Mouse (Mus musculus) layer of hippocampus, adult 8-10 months (tissue): Measurements from ENCODE around the gene Fkbp14. TPM values are rescaled to one million over a fixed set of nuclear protein-coding genes. Genes with fewer than 3 reads are reported as not detected.
A peak's percentile ranks its signal among the peaks of the same experiment; 100 is the strongest.

Source experiments
- DNase-seq, 2 experiments: peaks; one replicate each; pipeline ENCODE4 v3.0.0; 2022; ENCODE audit warnings: low spot score in 2 of 2
- total RNA-seq, 4 experiments: library from RNA; stranded (reverse); gene quantifications; 2 replicates each; pipeline ENCODE4 v1.2.4; 2022

Fkbp14 gene
- 10 to 100 TPM; 12.3 to 18.3 (median 13.7) TPM for total RNA-seq

DNA sequence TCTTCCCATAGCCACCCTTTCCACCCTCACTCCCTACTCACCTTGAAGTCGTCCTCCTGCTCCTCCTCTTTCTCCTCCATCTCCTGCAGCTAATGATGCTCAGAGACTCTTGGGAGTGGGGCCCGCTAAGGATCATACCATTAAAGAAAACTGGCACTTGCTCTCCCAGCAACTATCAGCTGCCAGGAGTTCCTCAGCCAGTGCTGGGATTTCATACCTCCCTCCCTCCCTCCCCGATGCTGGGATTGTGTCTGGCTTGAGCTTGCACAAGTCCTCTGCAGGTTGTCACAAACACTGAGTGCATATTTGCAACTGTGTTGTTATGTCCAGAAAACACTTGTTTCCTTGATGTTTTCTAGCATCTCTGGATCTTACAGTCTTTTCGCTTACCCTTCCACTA, at the start of gene Fkbp14:
Fkbp14 (minus strand) TSS at position 101 of the 400 bp plus-strand sequence.
- DNase-seq, result no peak

DNA sequence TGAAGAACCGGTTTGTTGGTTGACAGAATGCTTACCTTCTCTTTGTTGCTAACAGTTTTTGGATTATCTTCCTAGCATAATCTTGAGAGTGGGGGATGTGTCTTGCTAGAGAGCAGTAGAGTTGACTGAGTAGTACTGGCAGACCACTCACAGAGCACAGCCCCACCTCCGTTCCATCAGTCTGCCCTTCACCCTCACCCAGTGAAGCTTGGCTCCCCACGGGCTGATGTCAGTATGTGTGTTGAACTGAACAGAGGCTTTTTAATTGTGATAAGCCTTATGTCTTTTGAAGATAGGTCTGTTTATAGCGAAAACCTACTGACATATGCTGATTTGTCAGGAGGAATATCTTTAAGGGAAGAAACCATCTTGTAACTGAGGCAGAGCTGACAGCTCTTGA, 46.1 kb upstream of the Fkbp14 start:
- no peak for DNase-seq

DNA sequence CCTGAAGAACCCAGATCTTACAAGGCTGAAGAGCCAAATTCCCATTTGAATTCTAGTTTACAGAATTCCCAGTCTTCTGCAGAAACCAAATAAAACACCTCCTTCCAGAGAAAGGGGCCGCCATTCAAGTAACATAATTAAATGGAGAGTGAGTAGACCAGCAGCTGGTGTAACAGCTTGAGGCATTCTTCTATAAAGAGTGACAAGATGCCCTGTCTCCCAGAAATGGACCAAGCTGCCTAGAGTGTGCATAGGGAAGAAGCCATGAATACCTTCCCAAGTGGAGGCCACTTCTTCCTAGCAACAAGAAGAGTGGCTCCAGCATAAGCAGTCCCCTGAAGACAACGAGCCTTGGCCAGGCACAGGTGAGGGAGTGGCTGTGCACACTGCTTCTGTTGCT, 44.8 kb upstream of the Fkbp14 start:
- peak in 1 of 2 experiments; percentile 20 for DNase-seq

DNA sequence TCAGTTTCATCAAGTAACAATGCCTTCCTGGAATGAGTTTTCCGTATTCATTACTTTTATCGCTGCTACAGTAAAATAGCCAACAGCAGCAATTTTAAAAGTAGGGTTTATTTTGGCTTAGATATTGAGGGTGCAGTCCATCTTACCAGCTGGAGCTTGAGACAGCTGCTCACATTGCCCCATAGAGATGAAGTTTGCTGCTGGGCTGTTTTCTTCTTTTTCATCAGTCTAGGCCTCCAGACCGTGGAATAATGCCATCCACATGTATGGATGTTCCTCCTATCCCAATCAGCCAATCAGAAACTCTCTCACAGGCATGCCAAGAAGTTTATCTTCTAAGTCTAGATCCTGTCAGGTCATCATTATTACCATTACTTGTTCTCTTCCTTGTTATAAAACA, 42.8 kb upstream of the Fkbp14 start:
- no peak for DNase-seq

DNA sequence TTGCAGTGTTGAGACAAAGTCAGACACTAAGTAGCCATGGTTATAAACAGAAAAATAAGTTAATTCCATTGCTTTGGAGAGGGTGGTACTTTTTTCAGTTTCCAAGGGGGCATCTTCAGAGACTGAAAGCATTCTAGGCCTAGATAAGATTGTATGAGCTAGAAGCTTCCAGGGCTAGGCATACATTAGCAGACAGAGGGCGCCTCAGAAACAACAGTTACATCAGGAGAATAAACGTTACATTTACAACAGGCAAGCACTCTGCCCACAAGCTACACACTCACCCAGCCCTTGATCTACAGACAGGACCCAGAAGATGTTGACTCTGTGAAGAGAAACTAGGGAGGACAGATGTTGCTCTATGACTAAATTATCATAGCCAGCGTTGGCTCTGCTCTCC, 34.4 kb upstream of the Fkbp14 start:
- DNase-seq, result peak in 1 of 2 experiments; percentile 28

DNA sequence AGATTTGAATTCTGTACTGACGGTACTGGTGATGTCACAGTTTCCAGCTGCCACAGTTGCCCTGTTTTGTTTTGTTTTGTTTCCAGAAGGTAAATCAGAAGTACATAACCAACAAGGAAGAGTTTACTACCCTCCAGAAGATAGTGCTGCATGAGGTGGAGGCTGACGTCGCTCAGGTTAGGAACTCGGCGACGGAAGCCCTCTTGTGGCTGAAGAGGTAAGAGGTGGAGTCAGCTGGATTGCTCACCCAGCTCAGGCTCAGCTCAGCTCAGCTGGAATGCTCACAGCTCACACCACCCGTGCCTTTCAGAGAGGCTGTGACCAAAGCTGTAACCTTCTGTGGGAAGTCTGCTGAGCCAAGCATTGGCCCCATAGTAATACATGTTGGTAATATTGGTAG, 32.6 kb upstream of the Fkbp14 start:
- DNase-seq, result no peak

DNA sequence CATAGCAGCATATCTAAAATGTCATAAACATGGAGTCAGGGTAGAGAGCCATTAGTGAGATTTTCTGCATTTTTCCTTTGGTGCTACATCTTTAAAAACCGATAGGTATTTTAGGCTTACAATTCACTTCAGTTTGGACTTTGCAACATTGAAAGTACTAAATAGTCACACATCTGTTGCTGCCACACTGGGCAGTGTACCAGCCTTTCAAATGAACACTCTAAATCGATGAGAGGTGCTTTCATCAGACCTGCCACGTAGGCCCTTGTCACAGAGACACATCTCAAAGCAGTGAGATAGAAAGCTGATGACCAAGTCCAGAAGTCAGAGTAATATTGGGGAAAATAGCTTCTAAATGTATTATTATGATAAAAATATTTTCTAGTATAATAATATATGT, 31.3 kb upstream of the Fkbp14 start:
- no peak for DNase-seq

DNA sequence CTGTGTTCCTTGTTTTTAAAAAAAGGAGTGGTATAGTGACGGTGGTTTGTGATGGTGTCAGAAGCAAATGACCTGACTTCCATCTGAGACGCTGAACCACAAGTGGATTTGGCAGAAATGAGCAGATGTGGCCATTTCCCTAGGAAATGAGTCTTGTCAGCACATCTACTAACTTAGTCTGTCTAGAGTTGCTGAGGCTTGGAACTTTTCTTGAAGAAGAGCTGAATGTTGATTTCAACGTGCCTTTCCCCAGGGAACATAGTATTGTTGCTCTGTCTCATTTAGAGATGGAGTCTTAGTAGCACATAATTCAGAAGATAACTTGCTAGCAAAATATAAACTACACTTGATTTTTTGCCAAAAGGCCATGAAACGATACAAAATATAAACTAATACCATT, 23.2 kb upstream of the Fkbp14 start:
- no peak for DNase-seq

DNA sequence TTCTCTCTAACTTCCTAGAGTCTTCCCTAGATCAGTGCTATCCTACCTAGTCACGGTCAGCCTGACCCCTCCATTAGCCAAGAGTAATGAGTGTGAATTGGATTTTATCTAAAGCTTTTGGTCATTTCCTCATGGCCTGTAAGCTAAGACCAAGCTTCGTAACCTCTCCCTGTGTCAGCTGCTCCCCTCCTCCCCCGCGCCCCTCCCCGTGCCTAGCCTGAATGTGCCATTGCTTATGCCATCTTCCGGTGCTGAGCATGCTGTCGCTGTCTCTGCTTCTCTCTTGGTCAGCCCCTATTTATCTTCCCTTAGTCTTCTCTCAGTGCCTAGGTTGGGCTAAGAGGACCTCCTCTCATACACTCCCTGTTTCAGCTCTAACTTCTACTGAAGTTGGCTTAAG, 22.4 kb upstream of the Fkbp14 start:
- DNase-seq, result no peak

DNA sequence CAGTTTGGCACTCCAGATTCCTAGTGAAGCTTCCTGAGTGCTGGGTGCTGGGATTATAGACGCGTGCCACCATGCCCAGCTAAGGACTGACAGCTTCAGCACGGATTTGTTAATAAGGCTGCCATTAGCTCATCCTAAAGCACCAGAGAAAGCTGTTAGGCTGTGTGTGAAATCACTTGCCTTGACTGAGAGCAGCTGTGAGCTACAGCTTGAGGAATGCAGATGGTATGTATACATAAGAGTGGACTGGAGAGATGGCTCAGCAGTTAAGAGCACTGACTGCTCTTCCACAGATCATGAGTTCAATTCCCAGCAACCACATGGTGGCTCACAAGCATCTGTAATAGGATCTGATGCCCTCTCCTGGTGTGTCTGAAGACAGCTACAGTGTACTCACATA, 20.3 kb upstream of the Fkbp14 start:
- no peak for DNase-seq

DNA sequence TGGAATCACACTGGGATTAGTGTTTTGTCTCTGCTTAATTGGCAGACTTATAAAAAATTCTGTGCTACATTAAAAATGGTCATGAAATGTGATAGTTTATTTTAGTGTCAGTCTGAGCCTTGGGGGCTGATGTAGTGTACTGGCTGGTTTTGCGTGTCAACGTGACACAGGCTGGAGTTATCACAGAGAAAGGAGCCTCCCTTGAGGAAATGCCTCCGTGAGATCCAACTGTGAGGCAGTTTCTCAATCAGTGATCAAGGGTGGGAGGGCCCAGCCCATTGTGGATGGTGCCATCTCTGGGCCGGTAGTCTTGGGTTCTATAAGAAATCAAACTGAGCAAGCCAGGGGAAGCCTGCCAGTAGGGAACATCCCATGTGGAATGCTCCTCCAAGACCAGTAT, 9.1 kb upstream of the Fkbp14 start:
- no peak for DNase-seq

DNA sequence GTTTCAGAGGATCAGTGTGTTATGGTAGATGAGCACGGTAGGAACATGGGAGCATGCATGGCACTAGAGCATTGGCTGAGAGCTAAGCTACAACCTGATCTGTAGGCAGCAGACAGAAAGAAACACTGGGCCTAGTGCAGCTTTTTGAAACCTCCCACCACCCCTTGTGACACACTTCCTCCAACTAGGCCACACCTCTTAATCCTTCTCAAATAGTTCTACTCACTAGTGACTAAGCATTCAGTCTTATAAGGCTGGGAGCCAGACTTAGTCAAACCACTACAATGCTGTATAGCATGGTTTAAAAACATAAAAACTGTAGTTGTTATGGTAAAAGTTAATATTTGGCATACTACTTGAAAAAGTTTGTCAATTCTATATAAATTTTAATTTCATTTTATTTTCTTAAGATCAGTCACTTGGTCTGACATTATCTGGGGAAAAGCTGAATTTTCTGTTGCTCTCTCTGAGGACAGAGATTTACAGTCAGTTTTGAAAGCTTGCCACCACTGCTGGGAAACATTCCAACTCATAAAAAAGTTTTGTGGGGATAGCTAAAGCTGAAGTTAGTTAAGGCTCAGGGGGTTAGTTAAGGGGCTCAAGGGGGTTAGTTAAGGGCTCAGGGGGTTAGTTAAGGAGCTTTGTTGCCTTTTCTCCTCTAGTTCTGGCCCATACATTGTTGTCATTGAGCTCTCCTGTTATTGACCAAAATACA, 7.0 kb upstream of the Fkbp14 start:
- DNase-seq, result no peak

DNA sequence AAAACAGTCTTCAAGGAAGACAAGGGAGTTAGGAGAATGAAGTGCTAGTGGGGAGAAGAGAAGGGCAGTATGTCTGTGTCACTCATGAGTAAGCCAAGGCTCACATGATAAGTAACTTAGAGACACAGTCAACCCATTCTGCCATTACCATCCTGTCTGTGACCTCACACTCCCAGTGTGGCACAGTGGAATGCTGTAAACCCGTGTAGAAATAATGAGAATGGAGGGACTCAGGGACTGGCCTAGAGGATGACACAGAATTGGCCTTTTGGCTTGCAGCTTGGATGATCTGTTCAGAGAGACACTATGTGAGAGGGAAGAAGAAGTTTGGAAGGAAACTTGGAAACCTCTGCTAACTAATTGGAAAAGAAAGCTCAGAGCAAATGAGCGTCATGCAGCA, 5.8 kb upstream of the Fkbp14 start:
- DNase-seq, result no peak

DNA sequence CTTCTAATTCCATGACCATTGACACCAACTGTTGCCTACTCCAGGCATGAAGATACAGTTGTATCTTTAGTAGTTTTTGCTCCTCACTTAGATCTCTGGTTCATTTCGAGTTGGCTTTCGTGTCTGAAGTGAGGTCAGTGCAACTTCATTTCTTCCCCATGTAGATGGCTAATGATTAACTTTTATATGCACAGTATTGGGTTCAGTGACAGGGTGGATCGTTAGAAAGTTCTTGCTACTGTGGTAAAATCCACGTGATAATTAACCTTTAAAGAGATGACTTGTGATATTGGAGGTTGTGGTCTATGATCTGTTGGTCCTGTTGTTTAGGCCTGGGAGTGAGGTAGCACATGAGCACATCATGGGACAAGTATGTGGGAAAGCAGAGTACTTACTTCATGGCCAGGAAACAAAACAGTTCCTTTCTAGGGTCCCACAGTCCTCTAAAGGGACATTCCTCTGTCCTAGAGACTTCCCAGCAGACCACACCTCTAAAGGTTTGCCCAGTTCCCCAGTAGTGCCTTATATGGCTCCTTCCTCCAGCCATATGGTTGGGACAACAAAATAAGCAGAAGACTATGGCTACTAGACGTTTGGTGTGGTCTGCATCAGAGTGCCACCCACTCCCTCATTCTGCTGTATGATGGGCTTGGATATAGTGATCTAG, 3.7 kb upstream of the Fkbp14 start:
- no peak for DNase-seq

DNA sequence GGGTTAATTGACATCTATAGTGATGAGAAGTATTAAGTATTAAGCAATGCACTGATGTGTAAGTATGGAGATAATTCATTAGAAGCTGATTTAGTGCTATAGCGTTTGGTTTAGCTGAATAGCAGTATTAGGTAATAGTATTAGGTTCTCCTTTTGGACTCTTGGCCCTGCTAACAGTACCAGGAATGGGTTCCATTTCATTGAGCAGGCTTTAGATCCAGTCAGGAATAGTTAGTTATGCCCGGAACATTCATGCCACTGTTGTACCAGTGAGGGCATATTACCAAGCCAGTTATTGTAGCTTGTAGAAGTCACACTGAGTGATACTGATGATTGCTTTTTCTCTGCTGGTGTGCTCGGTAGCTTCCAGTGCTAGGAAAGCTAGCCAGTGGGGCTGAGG, 603 bp upstream of the Fkbp14 start:
- DNase-seq, result no peak

DNA sequence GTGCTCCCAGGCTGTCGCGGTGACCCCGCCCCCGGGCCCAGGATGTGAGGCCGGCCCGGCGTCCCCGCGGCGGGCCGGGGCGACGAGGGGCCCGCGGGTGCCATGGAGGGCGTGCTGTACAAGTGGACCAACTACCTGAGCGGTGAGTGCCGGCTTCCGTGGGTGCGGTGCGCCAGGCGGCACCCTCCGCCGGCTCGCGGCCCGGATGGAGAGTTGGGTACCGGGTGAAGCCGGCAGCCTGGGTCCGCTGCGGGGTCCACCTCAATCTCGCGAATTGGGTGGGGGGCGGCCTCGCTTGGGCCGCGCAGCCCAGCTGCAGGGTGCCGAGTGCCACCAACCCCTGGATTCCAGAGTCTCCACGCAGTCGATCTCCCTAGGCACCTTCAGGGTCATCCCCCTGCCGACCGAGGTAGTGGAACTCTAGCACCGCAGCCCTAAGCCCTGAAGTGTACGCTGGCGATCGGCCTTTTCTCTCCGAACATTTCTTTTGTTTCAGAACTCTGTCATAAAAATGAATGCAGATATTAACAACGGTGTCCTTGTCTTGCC, 1.7 kb downstream of the Fkbp14 start:
- no peak for DNase-seq

DNA sequence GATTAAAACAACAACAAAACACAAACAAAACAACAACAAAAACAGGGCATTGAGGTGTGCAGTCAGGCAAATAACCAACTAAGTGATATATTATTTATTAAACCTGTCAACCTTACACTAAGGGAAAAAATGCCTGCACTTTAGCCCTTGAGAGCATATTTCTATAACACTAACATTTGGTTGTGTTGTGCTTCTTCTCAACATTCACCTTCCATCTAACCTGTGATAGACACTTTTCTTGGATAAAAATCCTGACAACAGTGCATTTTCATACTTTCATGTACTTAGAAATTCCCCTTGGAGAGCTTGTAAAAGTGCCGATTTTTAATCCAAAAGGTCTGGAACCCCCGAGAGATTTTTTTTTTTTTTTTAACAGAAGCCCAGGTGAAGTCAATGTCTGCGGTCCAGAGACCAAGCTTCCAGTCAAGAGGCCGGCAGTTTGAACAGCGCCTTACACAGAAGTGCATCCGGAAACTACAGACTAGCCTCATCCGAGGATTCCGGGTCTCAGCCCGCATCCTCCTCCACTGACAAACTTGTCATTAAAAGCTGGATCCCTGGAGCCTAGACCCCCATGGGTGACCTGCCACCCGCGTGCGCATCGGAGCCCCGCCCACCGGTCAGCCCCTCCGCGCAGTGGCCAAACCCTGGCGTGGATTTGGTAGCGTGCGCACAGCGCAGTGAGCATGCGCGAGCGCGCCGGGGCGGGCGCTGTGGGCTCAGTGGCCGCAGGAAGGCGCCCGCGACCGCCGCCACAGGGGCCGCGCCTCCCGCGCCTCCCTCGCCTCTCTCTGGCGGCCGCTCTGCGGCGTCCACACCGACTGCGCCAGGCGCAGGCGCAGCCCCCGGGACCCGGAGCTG, 2.4 kb downstream of the Fkbp14 start, which contains the start of gene Plekha8:
Plekha8 (plus strand) TSS at position 643 of the 861 bp plus-strand sequence.
- peak; percentile 78 to 87 for DNase-seq

DNA sequence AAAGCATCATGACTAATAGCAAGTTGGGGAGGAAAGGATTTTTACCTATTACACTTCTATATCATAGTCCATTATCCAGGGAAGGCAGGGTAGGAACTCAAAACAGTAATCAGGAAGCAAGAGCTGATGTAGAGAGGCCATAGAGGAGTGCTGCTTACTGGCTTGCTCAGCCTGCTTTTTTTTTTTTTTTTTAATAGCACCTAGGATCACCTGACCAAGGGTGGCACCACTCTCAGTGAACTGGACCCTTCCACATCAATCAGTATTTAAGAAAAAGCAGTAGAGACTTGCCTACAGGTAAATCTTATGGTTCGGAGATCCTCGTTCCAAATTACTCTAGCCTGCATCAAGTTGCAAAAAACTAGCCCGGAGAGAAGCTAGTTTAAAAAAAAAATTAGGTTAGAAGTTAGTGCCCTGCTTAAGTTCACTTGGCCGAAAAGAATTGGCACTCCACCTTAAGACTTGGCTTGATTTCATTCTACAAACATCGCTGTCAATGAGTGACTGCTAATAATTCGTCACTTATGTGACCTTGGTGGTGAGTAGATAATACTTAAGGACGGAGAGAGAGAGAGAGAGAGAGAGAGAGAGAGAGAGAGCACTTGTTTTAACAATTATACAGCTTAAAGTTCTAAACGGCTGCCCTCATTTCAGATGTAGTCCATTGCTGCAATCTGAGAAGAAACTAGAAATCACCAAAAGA, 3.2 kb downstream of the Fkbp14 start:
- no peak for DNase-seq

DNA sequence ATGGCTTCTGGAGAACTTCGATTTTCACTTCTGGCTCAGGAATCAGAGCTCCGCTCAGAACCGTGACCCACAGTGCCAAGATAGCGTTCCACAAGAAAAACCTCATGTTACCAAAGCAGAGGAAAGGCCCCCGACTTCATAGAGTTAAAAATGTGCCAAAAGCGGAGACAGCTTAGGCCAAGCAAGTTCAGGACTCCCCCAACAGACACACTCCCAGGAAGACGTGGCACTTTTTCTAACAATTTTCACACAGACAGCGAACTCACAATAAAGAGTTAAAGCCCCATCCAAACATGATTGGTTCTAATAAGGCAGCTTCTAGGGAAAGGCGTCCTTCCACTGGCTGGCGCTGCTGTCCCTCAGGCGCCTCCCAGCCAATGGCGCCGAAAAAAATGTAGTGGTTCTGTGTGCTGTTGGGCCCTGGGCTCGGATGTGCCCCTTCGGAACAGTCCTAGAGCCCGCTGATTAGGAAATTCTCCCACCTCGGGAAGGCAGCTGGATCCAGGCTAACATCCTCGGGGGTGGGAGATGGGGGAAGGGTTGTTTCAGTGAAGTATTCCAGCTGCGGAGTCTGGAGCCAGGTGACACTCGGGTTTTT, 4.1 kb downstream of the Fkbp14 start:
- peak; percentile 93 to 96 for DNase-seq

DNA sequence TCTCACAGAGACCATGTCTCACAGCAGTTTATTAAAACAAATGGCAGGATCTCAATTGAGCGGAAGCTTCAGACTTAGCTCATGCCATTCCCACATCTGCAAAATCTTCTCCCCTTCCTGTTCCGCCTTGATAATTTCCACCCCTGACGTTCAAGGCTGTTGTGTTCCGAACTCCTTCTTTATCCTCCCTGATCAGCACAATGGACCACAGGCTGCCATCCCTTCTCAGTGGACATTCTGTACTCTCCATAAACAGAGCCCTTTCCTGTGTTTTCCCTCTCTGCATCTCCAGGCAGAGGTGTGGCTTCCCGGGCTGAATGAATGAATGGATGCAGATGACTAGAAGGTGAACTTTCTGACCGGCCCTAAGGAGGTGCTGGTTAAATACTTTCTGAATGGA, 5.3 kb downstream of the Fkbp14 start:
- no peak for DNase-seq

DNA sequence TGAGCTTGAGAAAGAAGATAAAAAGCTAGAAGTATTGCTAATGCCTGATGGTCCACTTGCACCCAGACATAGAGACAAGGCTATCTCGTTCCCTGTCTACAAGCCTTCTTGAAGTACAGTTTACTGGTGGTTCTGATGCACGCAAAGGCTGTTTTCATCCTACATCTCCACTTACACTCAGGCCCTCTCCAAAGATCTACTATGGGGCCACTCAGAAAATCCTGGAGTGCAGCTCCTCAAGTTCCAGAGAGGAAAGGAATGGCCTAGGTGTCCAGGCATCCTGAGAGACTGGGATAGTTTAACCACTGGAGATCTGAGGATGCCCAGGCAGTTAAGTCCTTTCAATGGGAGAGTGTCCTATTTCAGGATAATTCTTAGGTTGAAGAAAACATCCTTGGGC, 6.4 kb downstream of the Fkbp14 start:
- DNase-seq, result no peak
